Mouse (Mus musculus): Measurements from ENCODE around the gene Stat4.

The Stat4 gene

GRCm38 (mm10) chr1:52111217-52111616, 124.3 kb downstream of the Stat4 start:
- DNase-seq = no peak

DNA sequence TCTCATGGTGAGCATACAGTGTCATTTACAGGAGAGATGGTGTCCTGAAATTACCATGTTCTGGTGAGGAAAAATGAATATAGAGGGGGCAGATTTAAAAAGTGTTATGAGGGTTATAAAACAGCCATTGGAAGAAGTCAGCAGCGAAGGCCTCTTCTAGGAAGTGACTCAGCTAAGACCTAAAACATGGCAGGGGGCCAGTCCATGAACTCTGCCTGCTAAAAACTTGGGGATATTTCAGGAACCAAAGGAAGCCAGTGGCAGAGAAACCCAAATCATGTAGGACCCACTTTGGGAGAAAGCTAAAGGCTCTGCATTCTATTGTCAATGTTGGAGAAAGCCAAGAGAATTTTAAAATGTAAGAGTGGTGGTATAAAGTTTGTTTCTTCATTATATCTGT, 125.4 kb downstream of the Stat4 start:
- no peak for DNase-seq

- no peak for DNase-seq
These were observed 126.2 kb downstream of the Stat4 start for GRCm38 (mm10) chr1:52113067-52113665.

DNA sequence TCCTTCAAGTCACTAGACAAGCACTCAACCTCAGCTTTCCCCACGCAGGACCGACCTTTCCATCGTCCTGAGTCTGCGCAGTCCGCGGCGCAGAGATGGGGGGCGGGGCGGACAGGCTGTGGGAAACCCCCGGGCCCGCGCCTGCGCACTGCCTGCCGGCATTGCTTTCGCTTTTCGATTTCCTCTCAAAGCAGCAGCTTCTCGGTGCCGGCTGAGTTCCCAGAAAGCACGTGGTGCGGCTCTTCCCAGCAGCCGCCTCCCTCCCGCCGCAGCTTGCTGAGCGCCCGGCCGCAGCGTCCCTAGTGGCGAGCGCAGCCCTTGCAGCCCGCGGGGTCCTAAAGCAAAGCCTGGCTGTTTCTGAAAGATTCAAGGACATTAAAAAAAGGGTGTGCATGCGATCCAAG, 126.7 kb downstream of the Stat4 start:
- peak; percentile 100 for DNase-seq

- DNase-seq = no peak
These were observed 129.5 kb downstream of the Stat4 start for GRCm38 (mm10) chr1:52116441-52116840.

DNA sequence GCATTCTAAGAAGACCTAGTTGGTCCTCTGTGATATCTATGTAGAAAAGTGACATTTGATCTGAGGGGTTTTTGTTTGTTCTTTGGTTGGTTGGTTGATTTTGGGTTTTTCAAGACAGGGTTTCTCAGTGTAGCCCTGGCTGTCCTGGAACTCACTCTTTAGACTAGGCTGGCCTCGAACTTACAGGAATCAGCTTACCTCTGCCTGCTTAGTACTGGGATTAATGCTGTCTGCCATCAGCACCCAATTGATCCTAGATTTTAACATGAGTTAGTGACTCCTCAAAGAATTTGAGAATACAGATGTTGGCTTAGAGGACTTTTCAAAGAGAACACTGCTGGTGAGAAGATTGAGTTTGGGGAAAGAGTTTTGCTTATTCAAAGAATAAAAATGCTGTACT, 130.8 kb downstream of the Stat4 start:
- no peak for DNase-seq

GRCm38 (mm10) chr1:52118860-52119591, 132.1 kb downstream of the Stat4 start, which contains the start of gene Stat1:
Stat1 (plus strand) TSS chr1:52119440.
- DNase-seq = peak; percentile 88

DNA sequence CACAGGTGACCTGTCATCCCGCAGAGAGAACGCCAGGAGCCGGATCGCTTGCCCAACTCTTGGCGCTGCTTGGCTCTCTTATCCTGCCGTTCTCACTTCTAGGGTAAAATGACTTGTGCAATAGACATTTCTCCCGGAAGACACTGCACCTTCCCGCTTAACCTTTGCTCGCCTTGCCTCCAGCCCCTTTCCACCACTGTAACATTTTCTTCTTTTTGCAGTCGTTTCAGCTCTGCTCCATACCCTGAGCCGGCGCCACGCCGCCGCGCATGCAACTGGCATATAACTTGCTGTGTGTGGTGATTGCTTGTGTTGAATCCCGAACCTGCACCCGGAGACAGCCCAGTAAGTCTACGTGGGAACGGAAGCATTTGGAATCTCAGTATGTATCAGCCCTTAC, 132.7 kb downstream of the Stat4 start:
- peak; percentile 24 for DNase-seq

DNA sequence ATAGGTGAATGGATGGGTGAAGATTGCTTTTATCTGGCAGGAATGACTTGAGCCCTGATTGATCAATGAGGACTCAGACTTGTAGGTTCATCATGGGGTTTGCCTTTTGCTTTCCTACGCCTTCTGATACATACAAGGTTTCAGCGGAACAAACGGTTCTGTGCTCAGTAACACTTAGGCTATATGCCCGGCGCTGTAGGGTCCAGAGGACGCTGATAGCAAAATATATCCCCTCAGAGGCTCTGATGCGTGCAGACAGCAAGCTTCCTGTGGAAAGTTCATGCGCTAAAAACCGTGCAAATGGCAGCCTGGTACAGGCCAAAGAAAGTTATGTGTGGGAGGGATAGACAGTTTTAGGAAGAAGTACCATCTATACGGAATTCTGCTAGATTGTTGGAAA, 133.2 kb downstream of the Stat4 start:
- no peak for DNase-seq

- no peak for DNase-seq
These were observed 134.1 kb downstream of the Stat4 start for GRCm38 (mm10) chr1:52121052-52121451.

DNA sequence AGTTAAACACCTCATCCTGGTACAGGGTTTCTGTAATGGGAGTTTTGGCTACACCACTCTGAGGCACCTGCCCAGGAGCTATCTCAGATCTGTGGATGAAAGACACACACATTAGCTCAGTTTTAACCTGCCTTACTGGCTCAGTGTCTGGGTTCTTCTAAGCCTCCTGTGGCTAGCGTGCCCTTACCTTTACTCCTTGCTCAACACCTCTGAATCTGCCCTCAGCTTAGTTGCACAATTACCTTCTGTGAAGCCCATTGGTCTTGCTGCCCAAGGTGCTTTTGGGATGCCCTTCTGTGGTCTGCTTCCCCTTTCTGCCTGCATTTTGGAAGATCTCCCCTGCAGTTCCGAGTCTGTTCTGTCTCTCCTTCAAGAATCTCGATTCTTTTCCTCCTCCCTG, 137.9 kb downstream of the Stat4 start:
- no peak for DNase-seq

- DNase-seq = no peak
These were observed 140.4 kb downstream of the Stat4 start for GRCm38 (mm10) chr1:52127350-52127749.

GRCm38 (mm10) chr1:52129794-52130193, 142.8 kb downstream of the Stat4 start:
- no peak for DNase-seq

DNA sequence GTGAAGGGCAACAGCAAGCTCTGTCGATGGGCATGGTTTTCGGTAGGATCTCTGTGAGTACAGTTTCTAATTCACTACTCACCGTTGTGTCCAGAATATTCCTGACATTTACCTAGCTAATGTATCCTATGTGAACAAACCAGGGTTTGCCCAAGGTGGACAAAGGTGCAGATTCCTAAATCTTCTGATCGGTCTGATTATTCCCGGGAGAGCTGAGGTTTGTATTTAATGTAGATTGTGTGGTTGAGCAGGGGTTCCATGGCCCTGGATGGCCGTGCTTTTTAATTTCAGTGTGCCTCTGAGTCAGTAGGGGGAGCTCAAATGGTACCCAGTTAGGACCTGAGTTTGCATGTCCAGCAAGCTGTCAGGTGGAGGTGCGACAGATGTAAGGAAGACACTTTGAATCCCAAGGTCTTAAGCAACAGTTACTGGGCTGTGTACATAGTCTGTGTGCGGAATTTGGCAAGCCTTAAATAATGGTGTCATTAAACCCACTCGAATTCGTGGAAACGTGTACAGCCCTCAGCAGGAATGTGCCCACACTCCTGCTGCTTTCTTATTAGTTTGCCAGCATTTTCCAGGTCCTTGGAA, 144.9 kb downstream of the Stat4 start:
- DNase-seq = no peak

GRCm38 (mm10) chr1:52133254-52133653, 146.3 kb downstream of the Stat4 start:
- DNase-seq = no peak

DNA sequence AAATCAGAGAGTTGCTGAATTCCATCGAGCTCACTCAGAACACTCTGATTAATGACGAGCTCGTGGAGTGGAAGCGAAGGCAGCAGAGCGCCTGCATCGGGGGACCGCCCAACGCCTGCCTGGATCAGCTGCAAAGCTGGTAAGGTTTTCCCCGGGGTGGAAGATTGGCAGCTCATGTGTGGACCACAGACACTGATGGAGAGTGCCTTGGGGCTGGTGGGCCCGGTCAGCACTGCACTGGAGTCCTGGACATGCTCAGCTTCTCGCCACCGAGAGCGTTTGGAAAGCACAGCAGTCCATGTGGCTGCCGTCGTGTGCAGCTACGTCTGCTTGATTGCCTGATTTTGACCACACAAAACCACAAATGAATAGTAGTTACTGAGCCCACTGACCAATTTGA, 150.3 kb downstream of the Stat4 start:
- no peak for DNase-seq

GRCm38 (mm10) chr1:52140534-52140933, 153.6 kb downstream of the Stat4 start:
- DNase-seq = no peak

- DNase-seq = no peak
These were observed 154.5 kb downstream of the Stat4 start for GRCm38 (mm10) chr1:52141482-52141881.

DNA sequence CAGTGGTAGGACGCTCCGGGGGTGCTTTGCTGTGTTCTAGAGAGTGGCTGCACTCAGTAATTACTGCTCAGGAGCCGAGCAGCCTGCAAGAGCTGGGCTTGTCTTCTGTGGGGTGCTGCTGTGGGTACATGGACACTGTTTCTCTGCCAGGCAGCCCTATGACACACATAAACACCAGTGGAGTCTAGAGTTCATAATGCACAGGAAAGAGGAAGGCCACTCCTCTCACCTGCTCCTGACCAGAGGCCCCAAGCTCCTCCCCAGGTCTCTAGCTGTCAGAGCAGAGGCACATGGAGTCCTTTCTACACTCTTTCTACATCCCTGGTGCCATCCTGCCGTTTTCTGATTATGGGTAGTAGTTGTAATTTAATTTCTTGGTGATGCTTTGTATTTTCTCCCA, 155.2 kb downstream of the Stat4 start:
- no peak for DNase-seq

DNA sequence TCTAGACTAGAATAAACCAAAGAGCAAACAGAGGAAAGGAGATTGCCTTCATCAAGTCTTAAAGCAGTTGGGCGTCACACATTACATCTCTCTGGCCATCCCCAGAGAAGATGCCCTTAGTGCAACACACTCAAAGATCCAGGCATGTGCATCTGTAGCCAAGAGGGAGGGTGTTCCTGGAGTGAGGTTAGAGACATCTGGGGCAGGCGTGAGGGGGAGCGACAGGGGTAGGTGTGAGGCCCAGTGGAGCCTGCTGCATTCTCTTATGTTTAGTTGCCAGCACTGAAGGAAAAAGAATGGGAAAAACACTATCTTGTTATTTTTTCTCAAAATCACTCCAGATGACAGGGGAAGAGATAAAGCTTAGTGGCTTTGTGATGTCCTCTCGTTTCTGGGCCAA, 156.2 kb downstream of the Stat4 start:
- DNase-seq = no peak

- DNase-seq = no peak
These were observed 156.7 kb downstream of the Stat4 start for GRCm38 (mm10) chr1:52143596-52144156.

- no peak for DNase-seq
These were observed 158.0 kb downstream of the Stat4 start for GRCm38 (mm10) chr1:52144907-52145306.

- peak; percentile 60 for DNase-seq
These were observed 159.4 kb downstream of the Stat4 start for GRCm38 (mm10) chr1:52146214-52146970.
